Mouse (Mus musculus): ENCODE data around the gene Srpk2.
"Not testable (repeated sequence)": the region's sequence is repeated elsewhere in the genome, so short reads cannot be mapped to it uniquely, and the experiment has no call there.

Srpk2 gene

DNA sequence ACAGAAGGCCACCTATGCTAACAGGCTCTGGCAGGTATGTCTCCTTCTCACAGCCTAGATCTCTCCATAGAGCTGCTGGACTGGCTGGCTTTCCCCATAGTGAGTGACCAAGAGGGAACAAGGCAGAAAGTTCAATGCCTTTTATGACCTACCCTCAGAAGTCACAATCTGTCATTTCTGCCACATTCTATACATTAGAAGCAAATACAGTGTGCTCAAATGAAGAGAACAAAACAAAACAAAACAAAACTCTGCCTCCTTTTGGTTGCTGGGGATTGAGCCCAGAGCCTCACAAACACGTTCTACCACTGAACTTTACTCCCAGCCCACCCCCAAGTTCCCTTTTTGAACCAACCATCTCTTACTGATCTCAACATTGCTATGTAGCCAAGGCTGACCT lies at the start of gene Srpk2:
Gene Srpk2, minus strand, starts transcription at position 101 of the 400 bp plus-strand sequence.
- no peak for DNase-seq (ENCODE audit: inconsistent ontology term)

DNA sequence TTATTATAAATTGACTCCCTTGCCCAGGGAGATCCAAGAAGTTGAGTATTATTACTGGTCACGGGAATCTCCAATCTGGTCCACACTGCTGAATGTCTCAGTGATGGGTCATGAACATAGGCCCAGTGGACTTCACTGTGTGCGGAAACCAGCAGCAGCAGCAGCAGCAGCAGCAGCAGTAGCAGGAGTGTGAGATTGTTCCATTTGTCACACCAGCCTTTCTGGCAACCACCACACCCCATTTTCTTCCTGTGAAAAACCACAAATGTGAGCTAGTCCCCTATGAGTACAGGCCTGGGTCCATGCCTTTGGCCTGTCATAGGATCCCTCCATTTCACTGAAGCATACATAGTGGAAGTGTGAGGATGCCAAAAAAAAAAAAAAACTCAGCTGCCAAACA lies 37.5 kb upstream of the Srpk2 start:
- DNase-seq (ENCODE audit: inconsistent ontology term): no peak

DNA sequence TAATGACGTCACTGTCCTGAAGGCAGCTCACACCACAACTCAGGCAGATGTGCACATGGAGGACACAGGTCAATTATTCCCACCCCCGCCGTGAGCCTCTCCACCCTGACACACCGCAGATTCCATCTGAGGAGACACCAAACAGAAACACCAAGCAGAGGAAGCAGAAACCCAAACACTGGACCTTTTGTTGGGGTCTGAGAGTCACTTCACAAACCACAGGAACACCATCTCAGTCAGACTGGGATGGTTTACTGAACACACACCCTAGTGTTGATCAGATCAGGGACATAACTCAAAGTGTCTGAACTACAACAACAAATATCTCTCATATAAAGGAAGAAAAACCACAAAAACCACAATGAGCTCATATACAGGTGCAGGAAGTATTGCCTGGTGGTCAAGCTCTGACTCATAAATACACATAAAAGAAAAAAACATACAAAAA lies 34.5 kb upstream of the Srpk2 start:
- peak; percentile 76 for DNase-seq (ENCODE audit: inconsistent ontology term)

DNA sequence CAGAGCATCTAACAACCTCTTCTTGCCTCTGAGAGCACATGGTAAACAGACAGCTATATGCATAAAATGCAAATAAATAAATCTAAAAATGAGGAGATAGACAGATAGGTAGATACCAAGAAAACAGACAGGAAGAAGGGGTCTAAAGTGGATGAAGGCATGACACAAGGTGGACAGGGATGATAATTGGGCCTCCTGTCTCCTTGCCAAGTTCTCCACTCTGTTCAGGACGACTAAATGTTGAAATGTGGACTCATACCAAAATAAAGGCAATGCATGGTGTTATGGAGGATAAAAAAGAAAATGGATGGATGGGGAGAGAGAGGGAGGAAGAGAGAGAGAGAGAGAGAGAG lies 33.7 kb upstream of the Srpk2 start:
- DNase-seq (ENCODE audit: inconsistent ontology term): no peak

DNA sequence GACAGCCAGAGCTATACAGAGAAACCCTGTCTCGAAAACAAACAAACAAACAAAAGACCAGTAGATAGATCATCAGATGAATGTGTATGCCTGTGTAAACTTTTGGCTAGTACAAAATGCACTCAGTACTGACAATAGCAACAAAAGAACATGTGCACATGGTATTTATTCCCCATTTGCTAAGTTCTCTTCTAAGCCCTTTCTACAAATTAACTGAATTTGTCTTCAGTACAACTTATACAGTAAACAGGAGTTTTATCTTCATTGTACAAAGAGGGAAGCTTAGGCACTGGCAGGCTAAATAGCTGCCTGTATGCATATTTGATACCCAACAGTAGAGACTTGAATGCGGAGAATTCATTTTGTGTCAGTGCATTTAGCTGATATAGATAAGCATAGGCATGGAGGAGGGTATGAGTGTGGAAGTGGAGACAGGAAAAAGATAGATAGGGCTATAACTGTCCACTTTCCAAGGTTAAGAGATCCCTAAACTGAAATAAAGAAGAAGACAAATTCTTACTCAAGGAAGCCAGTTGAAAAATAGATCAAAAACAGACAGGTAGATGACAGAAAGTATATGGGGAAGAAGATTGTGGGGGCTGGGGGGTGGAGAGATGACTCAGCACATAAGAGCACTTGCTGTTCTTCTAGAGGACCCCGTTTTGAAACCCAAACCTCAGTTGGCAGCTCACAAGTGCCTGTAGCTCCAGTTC lies 33.2 kb upstream of the Srpk2 start:
- no peak for DNase-seq (ENCODE audit: inconsistent ontology term)

DNA sequence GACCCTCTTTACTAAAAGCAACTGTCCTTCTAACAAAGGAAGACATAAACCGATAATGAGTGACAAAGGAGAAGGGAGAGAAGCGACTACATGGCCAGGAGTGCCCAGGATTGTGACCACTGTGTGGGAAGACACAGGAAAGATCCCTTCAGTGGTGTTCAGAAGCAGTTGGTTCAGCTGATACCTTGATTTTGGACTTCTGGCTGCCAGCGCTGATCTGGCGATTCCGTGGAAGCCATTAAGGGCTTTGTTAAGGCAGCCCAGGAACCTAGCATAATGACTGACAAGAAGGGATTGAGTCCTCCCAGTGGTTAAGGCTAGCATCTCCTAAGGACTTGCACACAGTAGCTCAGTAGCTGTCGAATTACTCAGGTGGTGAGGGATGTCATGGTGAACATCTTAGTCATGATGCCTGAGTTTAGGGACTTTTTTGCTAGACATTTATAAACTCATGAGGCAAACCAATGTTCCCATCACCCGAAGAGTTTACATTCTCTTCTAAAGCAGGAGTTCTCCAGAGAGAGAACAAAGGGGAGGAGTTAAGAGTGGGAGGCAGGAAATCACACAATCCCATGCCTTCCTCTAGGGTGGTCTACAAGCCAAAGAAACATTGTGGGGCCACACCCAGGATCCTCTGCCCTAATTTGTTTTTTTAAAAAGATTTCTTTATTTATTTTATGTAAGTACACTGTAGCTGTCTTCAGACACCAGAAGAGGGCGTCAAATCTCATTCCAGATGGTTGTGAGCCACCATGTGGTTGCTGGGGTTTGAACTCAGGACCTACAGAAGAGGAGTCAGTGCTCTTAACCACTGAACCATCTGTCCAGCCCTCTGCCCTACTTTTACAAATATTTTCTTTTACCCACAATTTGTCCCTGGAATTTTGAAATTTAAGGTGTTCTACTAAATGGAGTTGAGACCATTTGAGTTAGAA lies 29.3 kb upstream of the Srpk2 start:
- DNase-seq (ENCODE audit: inconsistent ontology term): no peak

DNA sequence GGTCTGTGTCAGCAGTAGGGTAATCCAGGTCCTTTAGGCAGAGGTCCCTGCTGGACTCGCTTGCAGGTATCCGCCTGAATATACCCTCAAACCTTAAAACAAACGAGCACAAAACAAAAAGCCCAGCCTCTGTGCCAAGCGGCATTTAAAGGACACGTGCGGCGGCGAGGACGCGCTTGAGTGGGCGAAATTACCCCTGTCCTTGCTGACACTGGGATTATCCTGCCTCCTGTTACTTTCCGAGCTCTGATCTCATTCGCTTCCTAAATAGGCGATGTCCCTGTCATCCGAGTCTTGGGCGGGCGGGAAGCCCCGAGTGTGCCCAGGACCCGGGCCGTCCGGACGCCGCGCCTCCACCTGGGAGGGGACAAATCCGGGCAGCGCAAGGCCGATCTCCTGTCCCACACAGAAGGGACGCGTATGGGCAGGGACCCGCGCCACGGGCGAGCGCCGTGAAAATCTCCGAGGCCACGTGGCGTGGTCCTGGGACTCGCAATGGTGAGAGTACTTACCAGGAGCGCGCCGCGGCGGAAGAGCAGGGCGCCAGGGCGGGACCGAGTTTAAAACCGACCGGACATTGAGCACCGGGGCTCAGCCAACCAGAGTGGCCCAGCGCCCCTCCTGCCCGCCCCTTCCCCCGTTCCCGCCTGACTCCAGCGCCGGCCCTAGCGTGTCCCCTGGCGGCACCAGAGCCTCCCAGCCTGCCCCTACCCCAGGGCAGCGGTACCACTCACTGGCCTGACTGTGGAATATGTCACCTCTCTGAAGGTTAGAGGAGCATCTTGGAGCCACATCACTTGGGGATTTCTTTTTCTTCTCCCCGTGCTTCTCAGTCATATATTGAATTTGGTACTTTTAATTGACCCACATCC lies 27.9 kb upstream of the Srpk2 start:
- DNase-seq (ENCODE audit: inconsistent ontology term): peak; percentile 86

DNA sequence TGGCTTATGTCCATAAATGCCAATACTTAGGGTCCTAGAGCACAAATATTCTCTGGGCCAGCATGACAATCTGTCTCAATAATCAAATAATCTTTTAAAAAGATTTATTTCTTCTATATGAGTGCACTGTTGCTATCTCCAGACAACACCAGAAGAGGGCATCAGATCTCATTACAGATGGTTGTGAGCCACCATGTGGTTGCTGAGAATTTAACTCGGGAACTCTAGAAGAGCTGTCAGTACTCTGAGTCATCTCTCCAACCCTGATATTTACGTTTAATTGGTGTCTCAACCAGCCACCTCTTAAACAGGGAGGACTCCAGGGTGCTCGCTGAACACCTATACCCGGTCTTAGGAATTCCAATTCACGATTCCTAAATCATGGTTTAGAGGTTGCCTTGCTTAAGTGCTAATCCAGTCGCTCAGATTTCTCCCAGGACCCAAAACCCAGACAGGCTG lies 27.3 kb upstream of the Srpk2 start:
- DNase-seq (ENCODE audit: inconsistent ontology term): peak; percentile 35

DNA sequence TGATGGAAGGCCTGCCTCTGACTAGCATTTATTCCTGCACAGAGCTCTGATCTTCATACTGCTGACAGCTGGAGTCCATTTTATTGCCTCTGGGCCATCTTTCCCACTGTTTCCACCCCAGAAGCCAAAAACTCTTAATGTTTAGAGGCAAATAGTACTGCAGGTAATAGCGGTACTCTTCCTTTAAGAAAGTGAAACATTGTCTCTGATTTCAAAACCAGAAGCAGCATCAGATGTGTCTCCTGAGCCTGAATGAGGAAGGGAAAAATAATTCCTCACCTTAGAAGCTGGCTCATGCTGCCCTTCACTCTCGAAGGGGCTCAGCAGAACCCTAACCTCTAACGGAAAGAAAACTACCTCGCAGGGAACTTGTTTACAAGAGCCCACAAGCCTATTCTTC lies 26.8 kb upstream of the Srpk2 start:
- DNase-seq (ENCODE audit: inconsistent ontology term): no peak

DNA sequence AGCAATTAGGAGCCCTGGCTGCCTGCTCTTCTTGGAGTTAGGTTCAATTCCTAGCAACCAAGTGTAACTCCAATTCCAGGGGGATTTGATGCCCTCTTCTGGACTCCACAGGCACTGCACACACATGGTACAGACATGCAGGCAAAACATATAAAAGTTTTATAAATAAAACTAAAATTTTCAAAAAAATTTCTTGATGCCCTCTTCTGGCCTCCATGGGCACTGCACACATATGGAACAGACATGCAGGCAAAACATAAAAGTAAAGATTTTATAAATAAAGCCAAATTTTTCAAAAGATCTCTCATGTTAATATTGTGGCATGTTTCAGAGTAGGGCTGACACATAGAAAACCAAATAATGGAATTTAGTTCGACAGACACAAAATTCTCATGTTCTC lies 25.2 kb upstream of the Srpk2 start:
- no peak for DNase-seq (ENCODE audit: inconsistent ontology term)

DNA sequence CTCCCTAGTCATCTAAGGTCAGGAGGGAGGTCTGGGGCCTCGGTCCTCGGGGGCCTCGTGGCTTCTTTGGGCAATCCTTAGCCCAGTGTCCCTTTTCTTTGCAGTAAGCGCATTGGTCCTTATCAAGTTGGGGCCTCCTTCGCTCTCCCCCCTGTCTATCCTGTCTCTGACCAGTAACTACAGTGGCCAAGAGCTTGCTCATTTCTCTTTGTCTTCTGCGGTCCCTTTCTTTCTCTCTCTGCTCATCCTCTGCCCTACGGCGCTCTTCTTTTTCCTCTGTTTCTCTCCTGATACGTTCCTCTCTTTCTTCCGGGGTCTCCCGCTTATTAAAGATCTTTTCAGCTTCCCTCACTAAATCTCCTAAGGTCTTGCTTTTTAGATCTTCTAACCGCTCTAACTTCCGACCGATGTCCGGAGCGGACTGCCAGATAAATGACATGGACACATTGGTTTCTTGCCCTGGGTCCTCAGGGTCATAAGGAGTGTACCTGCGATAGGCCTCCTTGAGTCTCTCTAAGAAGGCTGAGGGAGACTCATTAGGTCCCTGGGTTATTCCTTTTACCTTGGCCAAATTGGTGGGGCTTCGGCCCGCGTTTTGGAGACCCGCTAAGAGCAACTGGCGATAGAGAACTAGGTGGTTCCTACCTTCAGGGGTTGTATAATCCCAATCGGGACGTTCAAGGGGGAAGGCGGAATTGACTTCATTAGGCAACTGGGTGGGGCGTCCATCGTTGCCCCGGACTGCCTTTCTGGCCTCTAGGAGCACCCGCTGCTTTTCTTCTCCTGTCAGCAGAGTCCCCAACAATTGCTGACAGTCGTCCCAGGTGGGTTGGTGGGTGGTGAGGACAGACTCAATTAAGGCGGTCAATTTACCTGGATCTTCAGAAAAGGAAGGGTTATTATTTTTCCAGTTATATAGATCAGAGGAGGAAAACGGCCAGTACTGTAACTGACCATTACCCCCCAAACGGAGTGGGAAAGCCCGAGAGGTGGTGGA lies 22.5 kb upstream of the Srpk2 start:
- DNase-seq (ENCODE audit: inconsistent ontology term): not testable (repeated sequence)

DNA sequence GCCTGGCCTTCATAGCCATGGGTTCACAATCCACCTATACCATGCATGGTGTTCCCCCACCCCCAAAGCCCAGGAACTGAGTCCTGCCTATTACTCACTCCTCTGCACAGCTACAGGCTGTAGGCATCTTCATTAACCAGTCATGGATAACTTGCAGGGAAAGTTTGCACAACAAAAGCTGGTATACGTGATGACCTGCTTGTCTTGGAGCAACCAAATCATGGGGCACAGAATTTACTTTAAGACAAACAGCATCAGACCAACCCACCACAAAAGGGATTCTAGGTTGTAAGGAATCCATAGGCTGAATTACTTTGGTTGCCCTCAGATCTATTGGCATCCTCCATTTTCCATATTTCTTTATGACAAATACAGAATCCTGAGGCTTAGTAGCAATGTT lies 13.0 kb upstream of the Srpk2 start:
- DNase-seq (ENCODE audit: inconsistent ontology term): no peak

DNA sequence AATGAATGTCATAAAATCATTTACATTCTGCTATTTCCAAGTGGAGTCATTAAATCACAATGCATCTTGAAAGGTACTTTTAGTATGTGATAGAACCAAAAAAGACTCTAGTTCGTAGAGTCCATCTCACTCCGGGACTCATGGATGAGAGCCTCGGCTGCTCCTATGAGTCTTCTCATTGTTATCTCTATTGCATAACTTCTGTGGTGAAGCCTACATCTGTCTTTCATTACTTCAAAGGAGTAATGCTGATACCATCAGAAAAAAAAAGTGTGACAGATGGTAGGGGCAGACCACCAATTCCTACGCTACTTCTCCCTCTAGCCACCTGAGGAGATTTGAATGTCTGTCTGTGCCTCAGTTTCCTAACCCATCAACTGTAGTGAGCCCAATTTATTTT lies 986 bp downstream of the Srpk2 start:
- DNase-seq (ENCODE audit: inconsistent ontology term): no peak

DNA sequence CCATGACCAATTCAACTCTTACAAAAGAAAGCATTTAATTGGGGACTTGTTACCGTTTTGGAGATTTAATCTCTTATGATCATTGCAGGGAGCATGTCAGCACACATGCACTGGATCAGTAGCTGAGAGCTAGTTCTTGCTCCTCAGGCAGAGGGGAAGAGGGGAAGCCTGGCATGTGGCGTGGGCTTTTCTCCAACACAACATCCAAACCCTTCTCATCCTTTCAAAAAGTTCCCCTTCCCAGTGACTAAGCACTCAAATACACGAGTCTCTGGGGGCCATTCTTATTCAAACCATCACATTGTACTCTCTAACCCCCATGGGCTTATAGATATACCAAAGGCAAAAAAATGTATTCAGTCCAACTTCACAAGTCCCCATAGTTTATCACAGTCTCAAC lies 5.4 kb downstream of the Srpk2 start:
- no peak for DNase-seq (ENCODE audit: inconsistent ontology term)

DNA sequence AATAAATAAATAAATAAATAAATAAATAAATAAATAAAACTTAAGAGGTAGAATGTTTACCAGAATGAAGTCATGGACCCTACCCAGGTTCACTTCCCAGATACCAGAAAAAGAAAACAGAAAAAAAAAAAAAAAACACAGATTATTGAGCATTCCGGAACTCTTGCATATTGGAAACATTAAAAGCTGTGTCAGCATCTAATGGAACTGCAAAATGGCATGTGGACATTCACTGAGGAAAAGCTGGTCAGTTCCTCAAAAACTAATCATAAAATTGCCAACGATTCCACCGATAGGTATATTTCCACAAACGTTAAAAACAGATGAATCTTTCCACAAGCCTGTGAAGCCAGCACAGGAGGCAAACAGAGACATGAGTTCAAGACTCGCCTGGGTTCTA lies 6.5 kb downstream of the Srpk2 start:
- DNase-seq (ENCODE audit: inconsistent ontology term): no peak

DNA sequence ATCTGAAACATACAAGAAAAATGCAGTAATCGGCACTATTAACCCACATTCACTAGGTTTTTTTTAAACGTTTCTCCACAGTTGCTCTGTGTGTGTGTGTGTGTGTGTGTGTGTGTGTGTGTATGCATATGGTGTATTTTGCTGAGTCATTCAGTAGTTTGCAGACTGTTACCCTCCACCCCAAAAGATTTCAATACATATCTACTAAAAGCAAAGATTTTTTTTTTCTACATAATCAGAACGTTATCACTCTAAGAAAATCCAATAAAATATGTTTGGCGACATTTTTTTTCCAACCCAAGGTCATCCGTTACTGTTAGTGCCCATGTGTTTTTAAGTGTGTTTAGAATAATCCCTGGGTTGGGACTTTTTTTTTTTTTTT lies 7.4 kb downstream of the Srpk2 start:
- DNase-seq (ENCODE audit: inconsistent ontology term): no peak

DNA sequence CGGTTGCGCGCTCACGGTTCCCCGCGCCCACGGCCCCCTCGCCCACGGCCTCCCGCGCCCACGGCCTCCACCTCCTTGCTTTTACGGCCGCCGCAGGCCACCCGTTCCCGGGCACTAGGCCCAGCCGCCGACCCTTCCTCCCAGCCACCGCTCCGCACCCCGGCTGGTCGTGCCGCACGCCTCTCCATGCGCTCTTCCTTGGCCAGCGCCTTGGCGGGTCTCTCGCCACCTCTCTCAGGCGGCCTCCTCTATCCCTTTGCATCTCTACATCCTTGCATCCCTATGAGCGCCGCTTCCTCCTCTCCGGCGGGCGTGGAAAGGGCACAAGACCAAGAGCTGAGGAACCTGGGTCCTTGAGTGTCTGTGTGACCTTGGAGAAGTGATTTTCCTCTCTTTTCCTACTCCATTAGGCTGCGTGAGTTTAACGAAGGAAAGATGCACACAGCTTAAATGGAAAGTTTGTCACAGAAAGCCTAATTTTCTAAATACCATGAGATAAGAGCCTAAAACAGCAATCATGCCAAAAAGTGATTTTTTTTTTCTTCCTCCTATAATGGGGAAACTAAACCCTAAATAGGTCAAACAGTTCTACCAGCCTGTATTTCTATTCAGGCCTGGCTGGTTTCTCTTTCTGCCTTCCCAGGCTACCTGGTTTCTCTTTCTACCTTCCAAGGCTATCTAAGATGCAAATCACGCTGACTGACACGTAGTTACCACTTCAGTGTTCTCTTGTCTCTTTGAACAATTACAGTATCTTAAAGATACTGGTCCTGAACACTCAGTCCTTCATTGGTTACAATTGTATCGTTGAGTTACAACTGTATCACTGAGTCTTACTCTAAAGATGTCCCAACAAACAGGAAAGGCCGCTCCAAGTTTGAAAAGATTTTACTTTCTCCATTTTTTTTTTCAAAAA lies 8.0 kb downstream of the Srpk2 start:
- peak; percentile 63 for DNase-seq (ENCODE audit: inconsistent ontology term)

DNA sequence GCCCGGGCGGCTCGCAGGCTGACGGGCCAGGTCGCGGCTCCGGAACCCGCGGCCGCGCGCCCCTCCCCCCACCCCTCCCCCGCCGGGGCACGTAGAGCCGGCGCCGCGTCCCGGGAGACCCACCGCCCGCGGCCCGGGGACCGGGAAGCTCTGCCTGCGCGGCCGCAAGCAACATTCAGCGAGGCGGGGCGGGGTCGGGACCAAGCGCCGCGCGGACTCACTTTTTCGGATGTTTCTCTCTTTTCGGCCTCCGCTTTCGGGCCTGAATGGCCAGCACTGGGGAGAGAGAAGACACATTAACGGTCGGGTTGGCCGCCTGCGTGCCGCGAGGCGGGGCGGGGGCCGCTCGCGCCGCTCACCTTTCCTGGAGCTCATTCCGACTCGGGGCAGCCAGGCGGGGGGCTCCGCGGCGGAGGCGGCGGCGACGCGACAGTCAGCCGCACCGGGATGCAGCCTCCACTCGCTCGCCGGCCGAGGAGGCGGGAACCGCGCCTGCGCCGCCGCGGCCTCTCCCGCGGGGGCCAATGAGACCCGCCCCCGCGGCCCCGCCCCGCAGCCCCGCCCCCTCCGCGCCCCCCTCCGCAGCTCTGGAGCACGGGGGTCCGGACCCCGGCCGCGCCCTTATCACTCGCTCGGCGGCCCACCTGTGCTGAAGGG lies 8.8 kb downstream of the Srpk2 start:
- peak; percentile 82 for DNase-seq (ENCODE audit: inconsistent ontology term)

DNA sequence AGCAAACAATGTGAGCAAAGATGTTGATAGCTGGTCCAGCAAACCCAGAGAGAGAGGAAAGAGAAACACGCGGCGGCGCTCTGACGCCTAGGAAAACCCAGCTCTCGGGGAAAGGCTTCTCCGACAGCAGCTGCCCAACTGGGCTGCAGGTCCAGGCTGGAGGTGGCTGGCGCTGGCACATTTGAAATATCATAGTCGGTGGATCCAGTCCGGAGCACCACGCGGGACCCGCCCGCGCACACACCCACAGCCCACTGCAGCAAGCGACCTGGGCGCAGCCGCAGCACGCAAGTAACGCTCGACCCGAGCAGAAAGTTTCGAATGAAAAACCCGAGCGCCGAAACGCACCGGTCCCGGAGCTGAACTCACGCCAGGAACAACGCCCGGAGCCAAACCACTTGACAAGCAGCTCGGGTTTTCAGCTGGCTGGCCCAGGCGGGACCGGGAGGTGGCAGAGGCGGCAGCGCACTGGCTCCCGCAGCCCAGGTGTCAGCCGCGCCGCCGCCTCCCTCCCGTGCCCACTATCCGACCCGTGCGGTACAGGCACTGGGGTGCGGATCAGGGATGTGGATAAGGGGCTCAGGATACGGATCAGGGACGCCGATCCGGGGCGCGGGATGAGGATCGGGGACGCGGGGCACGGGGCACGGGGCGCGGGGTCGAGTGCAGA lies 9.5 kb downstream of the Srpk2 start:
- peak; percentile 76 for DNase-seq (ENCODE audit: inconsistent ontology term)

Data from Muller cell, postnatal 12 days (primary cell).